Mouse (Mus musculus): Measurements from ENCODE around the gene Shc1.

Gene Shc1

DNA sequence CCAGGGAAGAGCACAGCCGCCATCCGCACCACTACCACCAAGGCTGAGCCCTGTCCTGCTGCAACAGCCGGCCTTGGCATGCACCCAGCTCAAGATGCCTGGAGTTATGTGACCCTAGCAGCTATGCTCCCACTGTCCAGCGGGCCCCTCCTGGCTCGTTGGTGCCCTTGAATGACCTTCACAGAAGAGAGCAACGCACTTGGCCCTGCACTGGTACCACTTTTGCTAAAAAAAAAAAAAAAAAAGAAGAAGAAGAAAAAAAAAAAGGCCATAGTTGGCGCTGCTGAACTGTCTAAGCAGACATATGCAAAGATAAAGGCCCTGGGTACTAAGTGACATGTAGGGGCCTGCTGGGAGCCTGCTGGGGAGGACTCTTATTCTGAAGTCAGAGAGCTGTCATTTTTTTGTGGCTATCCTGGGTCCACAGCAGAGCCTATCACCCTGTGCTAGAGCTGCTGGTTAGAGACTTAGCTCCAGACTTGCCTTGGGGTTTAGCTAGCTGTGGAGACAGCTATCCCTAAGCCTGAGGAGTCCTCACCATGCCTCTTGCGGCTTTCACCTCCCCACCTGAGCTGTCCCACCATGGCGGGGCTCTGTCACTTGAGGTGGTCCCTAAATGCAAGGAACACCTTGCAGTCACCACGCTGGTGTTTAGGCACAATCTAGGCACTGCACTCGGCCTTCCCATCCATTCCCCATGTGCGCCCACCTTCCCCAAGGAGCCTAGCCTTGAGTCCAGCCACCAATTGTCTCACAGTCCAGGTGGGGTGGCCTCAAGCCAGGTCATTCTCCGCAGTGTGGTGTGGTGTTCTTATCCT, 30.7 kb downstream of the Shc1 start:
- in situ Hi-C loops (cut with MboI, MseI), result loop anchor here (5.0 to 25.0 kb wide), 2 partner anchors 33 to 1487 kb away; partner anchors contain the start of gene Nes (in 1 of the 2)

DNA sequence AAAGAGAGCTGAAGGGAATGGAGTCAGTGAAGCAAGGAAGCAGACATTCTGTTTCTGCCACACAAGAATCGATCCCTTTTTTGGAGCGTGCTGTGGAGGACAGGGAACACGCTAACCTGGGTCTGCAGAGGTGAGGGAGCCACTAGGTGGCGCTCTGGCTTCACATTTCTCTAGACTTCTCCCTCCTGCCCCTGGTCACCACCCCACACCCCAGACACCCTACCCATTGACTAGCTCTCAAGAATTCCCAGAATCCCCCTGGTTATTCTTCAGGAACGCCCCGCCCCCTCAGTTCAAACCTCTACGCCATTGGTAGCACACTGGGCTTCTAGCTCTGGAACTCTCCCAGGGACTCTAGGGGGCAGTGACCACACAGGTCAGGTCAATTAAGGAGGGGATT, 31.3 kb downstream of the Shc1 start:
- in situ Hi-C loops (cut with MboI, MseI), result loop anchor here (5.0 to 25.0 kb wide), 2 partner anchors 33 to 1487 kb away; partner anchors contain the start of gene Nes (in 1 of the 2)

DNA sequence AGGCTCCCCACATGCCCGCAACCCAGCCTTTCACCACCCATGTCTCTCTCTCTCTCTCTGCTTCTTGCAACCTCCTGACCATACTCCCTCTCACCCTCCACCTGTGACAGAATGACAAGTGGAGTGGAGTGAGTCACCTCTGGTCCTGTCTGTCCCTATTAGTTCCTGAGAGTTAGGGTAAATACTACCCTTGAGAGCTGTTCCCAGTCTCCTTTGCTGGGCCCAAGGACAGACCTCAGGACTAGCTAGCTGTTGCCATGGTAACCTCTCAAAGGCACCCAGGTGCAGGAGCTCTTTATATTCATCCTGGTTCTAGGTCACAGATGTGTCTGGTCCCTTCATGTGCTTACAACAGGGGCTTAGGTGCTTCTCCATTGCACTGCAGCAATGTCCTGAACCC, 33.7 kb downstream of the Shc1 start:
- in situ Hi-C loops (cut with MboI, MseI), result no loop called here

DNA sequence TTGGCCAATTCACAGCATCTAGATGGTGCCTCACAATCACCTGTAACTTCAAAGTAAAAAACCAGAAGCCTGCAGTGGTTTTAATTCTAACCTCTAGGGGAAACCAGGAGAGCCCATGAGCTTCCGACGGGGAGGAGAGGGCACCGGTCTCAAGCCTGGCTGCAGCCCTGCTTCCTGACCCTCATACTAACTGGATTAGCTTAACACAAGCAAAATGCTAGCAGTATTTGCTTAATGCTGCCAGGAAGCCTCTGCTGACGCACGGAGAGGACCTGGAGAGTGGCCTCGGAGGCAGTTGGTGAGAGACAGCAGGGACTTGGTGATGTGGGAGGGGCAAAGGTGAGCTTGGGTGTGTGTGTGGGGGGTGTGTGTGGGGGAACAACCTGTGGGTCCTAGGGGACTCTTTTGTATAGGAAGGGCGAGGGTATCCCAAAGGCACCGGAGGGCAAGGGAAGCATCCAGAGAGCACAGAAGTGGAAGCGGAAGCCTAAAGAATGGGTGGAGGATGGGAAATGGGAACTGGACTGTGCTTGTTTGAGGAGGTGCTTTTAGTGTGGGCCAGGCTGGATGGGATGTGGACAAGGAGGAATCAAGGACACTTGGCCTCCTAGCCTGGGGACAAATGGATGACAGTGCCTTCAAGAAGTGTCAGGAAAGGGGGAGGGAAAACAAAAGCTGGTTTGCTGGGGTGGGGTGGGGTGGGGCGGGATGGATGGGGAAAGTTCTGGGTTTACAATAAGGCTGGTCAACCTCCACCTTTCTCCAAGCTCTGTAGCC, 36.3 kb downstream of the Shc1 start, which contains the start of gene Pmvk:
Gene Pmvk (plus strand): TSS at position 141 of the 777 bp plus-strand sequence.
- in situ Hi-C loops (cut with MboI, MseI), result no loop called here

DNA sequence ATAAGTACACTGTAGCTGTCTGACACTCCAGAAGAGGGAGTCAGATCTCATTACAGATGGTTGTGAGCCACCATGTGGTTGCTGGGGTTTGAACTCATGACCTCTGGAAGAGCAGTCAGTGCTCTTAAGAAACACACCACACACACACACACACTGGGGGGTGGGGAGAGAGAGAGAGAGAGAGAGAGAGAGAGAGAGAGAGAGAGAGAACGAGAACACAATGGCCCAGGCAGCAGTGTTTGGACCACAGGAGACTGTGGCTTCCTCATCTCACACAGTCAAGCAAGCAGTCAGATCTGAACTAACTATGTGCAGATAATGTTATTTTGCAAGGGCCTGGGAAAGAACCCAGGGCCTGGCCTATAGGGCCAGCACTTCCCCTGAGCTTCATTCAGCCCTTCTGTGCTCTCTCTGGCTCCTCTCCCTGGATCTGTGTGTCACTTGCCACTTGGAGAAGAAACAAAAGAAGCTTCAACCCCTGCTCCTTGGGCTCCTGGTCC, 37.6 kb downstream of the Shc1 start:
- in situ Hi-C loops (cut with MboI, MseI), result no loop called here

DNA sequence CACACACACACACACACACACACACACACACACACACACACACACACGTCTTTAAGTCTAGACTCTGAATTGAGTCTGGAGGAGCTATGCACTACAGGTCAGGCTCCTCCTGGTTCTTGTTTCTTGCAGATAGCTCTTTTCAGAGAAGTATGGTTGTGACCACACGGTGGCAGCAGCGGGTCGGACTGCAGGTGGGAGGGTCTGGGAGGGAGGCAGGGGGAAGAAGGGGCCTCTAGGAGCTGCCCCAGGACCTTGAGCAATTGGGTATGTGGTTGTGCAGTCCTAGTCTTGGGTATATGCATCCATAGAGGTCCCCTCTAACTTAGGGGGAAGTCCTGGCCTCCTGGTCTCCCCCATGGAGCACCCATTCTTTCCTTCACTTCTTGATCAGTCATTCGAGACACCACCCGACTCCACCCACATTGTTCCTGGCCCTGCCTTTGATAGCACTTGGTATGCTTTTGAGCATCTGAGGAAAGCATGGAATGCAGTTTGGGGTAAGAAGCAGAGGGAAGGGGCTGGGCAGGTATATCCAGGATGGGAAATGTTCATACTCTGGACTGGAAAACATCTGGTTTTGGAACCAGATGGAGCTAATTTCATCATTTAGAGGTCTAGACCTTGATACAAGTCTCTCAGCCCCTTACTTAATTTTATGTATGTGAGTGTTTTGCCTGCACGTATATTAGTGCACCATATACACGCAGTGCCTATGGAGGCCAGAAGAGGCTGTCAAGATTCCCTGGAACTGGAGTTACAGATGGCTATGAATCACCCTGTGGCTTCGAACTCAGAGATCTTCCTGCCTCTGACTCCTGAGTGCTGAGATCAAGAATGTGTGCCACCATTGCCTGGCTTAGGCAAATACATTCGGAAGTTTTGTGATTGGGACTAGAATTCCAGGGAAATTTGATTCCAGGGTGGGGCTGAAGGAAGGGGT, 38.8 kb downstream of the Shc1 start:
- in situ Hi-C loops (cut with MboI, MseI), result no loop called here

DNA sequence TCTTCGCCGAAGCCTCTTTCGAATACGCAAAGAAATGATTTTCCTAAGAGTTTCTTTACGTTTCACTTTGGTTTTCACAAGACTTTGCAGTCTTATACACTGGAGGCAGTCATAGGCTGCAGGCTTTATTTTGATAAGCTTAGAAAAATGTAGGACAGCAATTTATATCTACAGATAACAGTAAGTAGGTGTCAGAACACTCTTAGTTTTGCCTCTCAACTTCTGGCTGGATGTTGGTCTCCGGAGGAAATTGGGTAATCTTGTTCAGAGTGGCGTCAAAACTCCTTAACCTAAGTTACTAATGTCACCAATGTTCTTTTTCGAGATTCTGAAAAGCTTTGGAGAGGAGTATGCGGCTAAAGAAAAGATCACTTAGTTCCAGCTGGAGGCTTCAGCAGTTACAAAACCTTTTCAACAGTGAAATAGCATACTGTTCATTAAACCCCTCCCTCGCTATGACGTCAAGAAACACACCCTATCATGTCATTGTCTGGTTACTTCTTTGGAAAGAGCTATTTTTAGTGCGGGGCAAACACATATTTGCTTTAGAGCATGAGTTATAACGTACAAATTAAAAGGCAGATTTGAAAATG, 40.2 kb downstream of the Shc1 start:
- in situ Hi-C loops (cut with MboI, MseI), result no loop called here

DNA sequence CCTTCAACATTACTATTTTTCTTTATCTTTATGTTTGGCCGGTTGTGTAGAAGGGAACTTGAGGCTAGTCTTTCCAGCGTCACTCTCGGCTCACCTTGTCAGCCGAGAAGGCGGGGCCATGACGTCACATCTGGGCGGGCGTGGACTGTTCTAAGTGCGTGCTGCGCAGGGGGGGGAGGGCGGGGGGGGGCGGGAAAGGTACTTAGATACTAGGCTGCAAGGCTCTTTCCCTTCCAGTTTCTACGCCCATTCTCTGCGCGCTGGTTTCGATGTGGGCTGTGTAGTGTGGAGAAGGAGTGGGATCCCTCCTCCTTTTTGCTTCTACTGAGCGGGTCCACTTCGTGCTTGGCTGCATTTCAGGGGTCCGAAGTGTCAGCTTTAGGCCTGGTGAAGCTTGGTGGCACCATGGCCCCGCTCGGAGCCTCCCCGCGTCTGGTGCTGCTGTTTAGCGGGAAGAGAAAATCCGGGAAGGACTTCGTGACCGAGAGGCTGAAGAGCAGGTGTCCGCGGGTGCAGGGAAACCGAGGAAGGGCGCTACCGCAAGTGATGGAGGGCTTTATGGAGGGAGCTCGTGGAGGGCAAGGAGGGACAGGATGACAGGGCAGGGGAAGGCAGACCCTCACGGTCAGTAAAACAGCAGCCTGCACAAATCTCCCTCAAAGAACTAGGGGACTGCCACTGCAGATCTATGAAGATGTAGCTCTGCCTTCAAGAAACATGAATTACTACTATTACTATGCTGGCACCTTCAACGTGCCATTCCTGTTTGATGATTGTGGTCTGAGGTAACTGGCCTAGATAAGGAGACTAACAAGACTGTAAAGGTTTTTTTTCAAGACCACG, 40.9 kb downstream of the Shc1 start:
- in situ Hi-C loops (cut with MboI, MseI), result no loop called here

DNA sequence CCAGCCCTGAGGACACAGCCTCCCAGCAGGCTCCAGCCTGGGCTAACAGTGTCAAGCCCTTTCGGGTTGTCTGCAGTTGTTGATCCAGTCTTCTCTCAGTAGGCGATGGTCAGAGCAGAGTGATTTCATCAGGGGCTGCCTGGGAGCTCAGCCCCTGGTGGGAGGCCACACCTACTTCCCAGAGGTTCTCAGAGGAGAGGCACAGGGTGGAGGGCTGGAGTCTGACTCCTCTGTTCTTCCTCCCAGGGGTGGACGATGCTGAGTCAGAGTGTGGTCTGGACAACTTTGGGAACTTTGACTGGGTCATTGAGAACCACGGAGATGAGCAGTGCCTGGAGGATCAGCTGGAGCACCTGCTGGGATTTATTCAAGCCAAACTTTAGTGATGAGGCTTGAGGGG, 50.0 kb downstream of the Shc1 start:
- in situ Hi-C loops (cut with MboI, MseI), result no loop called here

DNA sequence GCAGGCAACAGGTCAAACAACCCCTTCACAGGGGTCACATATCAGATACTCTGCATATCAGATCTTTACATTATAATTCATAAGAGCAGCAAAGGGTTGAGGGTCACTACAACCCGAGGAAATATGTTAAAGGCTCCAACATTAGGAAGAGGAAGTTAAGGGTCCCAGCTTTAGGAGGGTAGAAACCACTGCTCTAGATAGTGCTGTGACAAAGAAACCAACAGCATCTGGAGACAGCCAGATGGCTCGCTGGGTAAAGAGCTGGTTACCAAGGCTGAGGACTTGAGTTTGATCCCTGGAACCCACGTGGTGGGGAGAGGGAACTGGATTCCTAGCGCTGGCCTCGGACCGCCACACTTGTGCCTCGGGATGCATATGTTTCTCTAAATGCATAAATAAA, 54.0 kb downstream of the Shc1 start:
- in situ Hi-C loops (cut with MboI, MseI), result no loop called here

DNA sequence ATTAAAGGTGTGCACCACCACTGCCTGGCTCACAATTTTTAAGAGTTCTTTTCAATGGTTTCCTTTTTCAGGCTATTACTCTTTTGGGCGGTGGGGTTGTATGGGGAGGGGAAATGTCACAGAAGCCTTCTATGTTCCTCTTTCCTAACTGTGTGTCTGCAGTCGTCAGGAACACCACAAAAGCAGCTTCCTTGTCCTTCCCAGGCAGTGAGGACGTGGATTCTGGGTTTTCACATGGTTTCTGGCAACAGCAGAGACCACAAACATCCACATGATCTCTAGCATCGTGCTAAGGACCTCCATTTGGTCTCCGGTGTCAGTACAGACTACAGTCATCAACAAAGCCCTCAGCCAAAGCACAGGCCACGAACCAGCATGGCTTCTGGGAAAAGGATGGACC, 55.6 kb downstream of the Shc1 start:
- in situ Hi-C loops (cut with MboI, MseI), result no loop called here

DNA sequence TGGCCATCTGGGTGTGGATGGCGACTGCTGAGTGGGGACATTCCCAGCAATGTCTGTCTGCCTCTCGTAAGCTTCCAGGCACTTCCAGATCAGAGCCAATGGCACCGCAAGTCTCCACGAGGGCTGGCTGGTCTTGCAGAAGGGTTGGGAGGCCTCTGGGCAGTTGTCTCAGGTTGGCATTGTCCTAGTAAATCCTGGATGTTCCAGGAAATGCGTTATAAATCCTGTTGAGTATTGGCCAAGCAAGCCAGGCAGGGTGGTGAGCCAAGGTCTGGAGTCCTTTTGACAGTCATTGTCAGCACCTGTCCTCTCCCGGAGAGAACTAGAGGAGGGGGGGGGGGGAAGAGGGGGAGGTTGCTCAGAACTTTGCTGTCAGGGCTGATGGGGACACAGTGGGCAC, 60.8 kb downstream of the Shc1 start:
- in situ Hi-C loops (cut with MboI, MseI), result no loop called here
